Mouse (Mus musculus) CH12.LX (cell line): ENCODE data around the gene Cldn9. TPM values are rescaled to one million over a fixed set of nuclear protein-coding genes. Genes with fewer than 3 reads are reported as not detected.

Source experiments
- DNase-seq: peaks from one replicate; pipeline ENCODE4 v3.0.0-alpha.2; 2013; ENCODE audit errors: extremely low read depth
- H3K27ac ChIP-seq: 2 replicates; pipeline ENCODE4 v1.5.1; 2012; ENCODE audit warnings: low read depth, mild to moderate bottlenecking, control low read depth, moderate library complexity; ENCODE audit not compliant: insufficient read depth
- H3K27me3 ChIP-seq: replicated peaks from 2 replicates; pipeline ENCODE3; 2012; ENCODE audit warnings: inconsistent platforms
- H3K36me3 ChIP-seq, 2 experiments: replicated peaks in 1 of 2; 2 replicates each; pipeline versions ENCODE3 to v1.6.1; 2012; ENCODE audit warnings: inconsistent platforms in 1 of 2, low read length in 1 of 2, mild to moderate bottlenecking in 1 of 2, mixed read lengths in 1 of 2, moderate library complexity in 1 of 2; ENCODE audit not compliant: control insufficient read depth in 1 of 2, insufficient read depth in 1 of 2
- H3K4me1 ChIP-seq, 2 experiments: 2 replicates each; pipeline ENCODE4 v1.6.1; 2012; ENCODE audit warnings: inconsistent platforms in 1 of 2, moderate library complexity in 1 of 2; ENCODE audit not compliant: insufficient read depth in 2 of 2, control insufficient read depth in 1 of 2
- H3K4me2 ChIP-seq: 2 replicates; pipeline ENCODE4 v1.6.1; 2012; ENCODE audit warnings: low read depth, mild to moderate bottlenecking, control low read depth; ENCODE audit not compliant: poor library complexity, insufficient read depth, severe bottlenecking
- H3K4me3 ChIP-seq, 3 experiments: fragments of 150-350 bp in 1 of 3; sonication (generic) in 1 of 3; replicated peaks in 1 of 3; 2 replicates each; pipeline versions ENCODE3 to v1.5.1; 2011 to 2012; ENCODE audit warnings: low read depth in 2 of 3, low read length in 2 of 3, mild to moderate bottlenecking in 2 of 3, moderate library complexity in 2 of 3, control low read depth in 1 of 3, improper control_type of control experiment in 1 of 3, inconsistent platforms in 1 of 3, mixed read lengths in 1 of 3; ENCODE audit not compliant: poor library complexity in 1 of 3
- H3K79me2 ChIP-seq: replicated peaks from 2 replicates; pipeline ENCODE4 v1.6.1; 2012; ENCODE audit warnings: mild to moderate bottlenecking, moderate library complexity; ENCODE audit not compliant: control insufficient read depth, poor library complexity, insufficient read depth, severe bottlenecking; ENCODE audit errors: extremely low read depth
- H3K9ac ChIP-seq: 2 replicates; pipeline ENCODE4 v1.6.1; 2012; ENCODE audit warnings: low read depth, mild to moderate bottlenecking, control low read depth, moderate library complexity; ENCODE audit not compliant: insufficient read depth
- H3K9me3 ChIP-seq: replicated peaks from 2 replicates; pipeline ENCODE3; 2012; ENCODE audit warnings: low read length, inconsistent platforms, mixed read lengths
- BHLHE40 ChIP-seq: IDR thresholded peaks from 2 replicates; pipeline ENCODE4 v1.6.1; 2011; ENCODE audit warnings: mild to moderate bottlenecking, low read depth, low read length, improper control_type of control experiment
- CHD1 ChIP-seq: IDR thresholded peaks from 2 replicates; pipeline ENCODE4 v1.6.1; 2012; ENCODE audit warnings: low read depth, low read length, improper control_type of control experiment, inconsistent platforms
- CHD2 ChIP-seq: IDR thresholded peaks from 2 replicates; pipeline ENCODE4 v1.6.1; 2011; ENCODE audit warnings: low read length, improper control_type of control experiment
- CTCF ChIP-seq, 2 experiments: IDR thresholded peaks in 1 of 2; conservative IDR thresholded peaks in 1 of 2; 2 replicates each; pipeline ENCODE4 v1.5.1; 2011 to 2012; ENCODE audit warnings: low read depth in 2 of 2, low read length in 2 of 2, improper control_type of control experiment in 1 of 2, inconsistent platforms in 1 of 2, mild to moderate bottlenecking in 1 of 2, moderate library complexity in 1 of 2
- E2F4 ChIP-seq: IDR thresholded peaks from 2 replicates; pipeline ENCODE4 v1.6.1; 2011; ENCODE audit warnings: low read depth, low read length, improper control_type of control experiment; ENCODE audit not compliant: insufficient replicate concordance
- ELF1 ChIP-seq: IDR thresholded peaks from 2 replicates; pipeline ENCODE4 v1.6.1; 2014; ENCODE audit warnings: low read depth, mild to moderate bottlenecking, inconsistent platforms, low read length, improper control_type of control experiment
- EP300 ChIP-seq: IDR thresholded peaks from 2 replicates; pipeline ENCODE4 v1.6.1; 2011; ENCODE audit warnings: low read length, improper control_type of control experiment
- HCFC1 ChIP-seq: IDR thresholded peaks from 2 replicates; pipeline ENCODE4 v1.6.1; 2012; ENCODE audit warnings: low read depth, mild to moderate bottlenecking, inconsistent platforms, low read length, improper control_type of control experiment
- IRF4 ChIP-seq: IDR thresholded peaks from 2 replicates; pipeline ENCODE4 v1.6.1; 2014; ENCODE audit warnings: low read depth, mild to moderate bottlenecking, inconsistent platforms, low read length, improper control_type of control experiment
- KAT2A ChIP-seq: IDR thresholded peaks from 2 replicates; pipeline ENCODE4 v1.6.1; 2012; ENCODE audit warnings: low read length, improper control_type of control experiment, inconsistent platforms; ENCODE audit not compliant: insufficient replicate concordance
- MAFK ChIP-seq: IDR thresholded peaks from 2 replicates; pipeline ENCODE4 v1.6.1; 2011; ENCODE audit warnings: low read length, improper control_type of control experiment; ENCODE audit not compliant: insufficient replicate concordance
- MAZ ChIP-seq: IDR thresholded peaks from 2 replicates; pipeline ENCODE4 v1.6.1; 2012; ENCODE audit warnings: low read depth, mild to moderate bottlenecking, inconsistent platforms, low read length, improper control_type of control experiment, moderate library complexity
- MEF2A ChIP-seq: IDR thresholded peaks from 2 replicates; pipeline ENCODE4 v1.6.1; 2014; ENCODE audit warnings: low read depth, mild to moderate bottlenecking, inconsistent platforms, low read length, improper control_type of control experiment, borderline replicate concordance
- MYC ChIP-seq: IDR thresholded peaks from 2 replicates; pipeline ENCODE4 v1.6.1; 2011; ENCODE audit warnings: low read depth, mild to moderate bottlenecking, improper control_type of control experiment, low read length
- NRF1 ChIP-seq: IDR thresholded peaks from 2 replicates; pipeline ENCODE4 v1.6.1; 2014; ENCODE audit warnings: low read depth, mild to moderate bottlenecking, inconsistent platforms, low read length, improper control_type of control experiment, moderate library complexity
- POLR2A ChIP-seq: IDR thresholded peaks from 2 replicates; pipeline ENCODE4 v1.6.1; 2011; ENCODE audit warnings: low read depth, mild to moderate bottlenecking, improper control_type of control experiment, low read length
- POLR2AphosphoS2 ChIP-seq: IDR thresholded peaks from 2 replicates; pipeline ENCODE4 v1.6.1; 2011; ENCODE audit warnings: low read depth, low read length, improper control_type of control experiment
- RAD21 ChIP-seq: IDR thresholded peaks from 2 replicates; pipeline ENCODE4 v1.6.1; 2011; ENCODE audit warnings: low read depth, mild to moderate bottlenecking, low read length, improper control_type of control experiment, moderate library complexity
- RCOR1 ChIP-seq: conservative IDR thresholded peaks from 2 replicates; pipeline ENCODE4 v1.6.1; 2012; ENCODE audit warnings: low read depth, mild to moderate bottlenecking, inconsistent platforms, low read length, improper control_type of control experiment
- SIN3A ChIP-seq: IDR thresholded peaks from 2 replicates; pipeline ENCODE4 v1.6.1; 2012; ENCODE audit warnings: low read length, improper control_type of control experiment, inconsistent platforms
- SMC3 ChIP-seq: IDR thresholded peaks from 2 replicates; pipeline ENCODE4 v1.6.1; 2011; ENCODE audit warnings: low read depth, low read length, improper control_type of control experiment
- dilution Hi-C: fragments of 300-500 bp; cut with MboI; formaldehyde crosslinking; loops from 2 replicates; pipeline ENCODE4 v1.14.3; 2020; ENCODE audit warnings: low sequenced_read_pairs; ENCODE audit not compliant: extremely low pct_unique_long_range_greater_than_20kb, extremely low pct_ligation_motif_present
- in situ Hi-C: fragments of 300-500 bp; cut with MboI; formaldehyde crosslinking; loops from 3 replicates; pipeline ENCODE4 v1.14.3; 2019; ENCODE audit warnings: low sequenced_read_pairs, low pct_ligation_motif_present, low pct_unique_long_range_greater_than_20kb, mixed read lengths
- polyA plus RNA-seq: library from polyadenylated mRNA; unstranded; fragments of >175 nt; gene quantifications from 2 replicates; pipeline ENCODE4 v1.2.1, GENCODE M21; 2012; ENCODE audit warnings: low read depth; ENCODE audit not compliant: insufficient read length
- total RNA-seq, 2 experiments: library from RNA; depleted of rRNA; stranded (reverse); fragments of 300-350 nt in 1 of 2; fragments of >200 nt in 1 of 2; gene quantifications; 2 replicates each; pipeline ENCODE4 v1.2.3; 2012 to 2014

Cldn9 gene
- total and polyA plus RNA-seq, 3 experiments, result not detected

DNA sequence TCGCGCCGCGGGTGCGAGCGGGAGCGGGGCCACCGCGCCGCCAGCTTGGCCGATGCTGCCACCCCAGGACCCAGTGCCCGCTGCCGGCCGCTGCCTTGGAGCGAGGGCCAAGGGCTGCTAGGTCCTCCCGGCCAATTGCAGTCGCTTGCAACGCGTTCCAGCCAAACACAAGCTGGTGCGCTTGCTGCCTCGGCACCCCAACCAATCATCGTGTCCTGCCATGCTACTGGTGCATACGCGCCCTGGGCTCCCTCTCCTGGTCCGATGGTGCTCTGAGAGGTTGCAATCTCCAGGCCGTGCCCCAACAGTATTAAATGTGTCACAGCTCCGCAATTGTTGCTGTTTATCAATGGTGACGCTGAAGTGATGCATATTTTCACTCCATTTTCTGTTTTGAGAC is 16.3 kb upstream of the Cldn9 start:
- Histone ChIP-seq H3K4me3 (peak overlapping the region in 1 of 3 experiments; percentile 40), H3K4me1 (peaks cover 5 to 9% of the 10 kb centered on the region in 2 experiments), H3K9ac (no peak overlapping the region), H3K4me2 (peak overlapping the region; percentile 68), H3K9me3 (no peaks in the 10 kb centered on the region), H3K36me3 (no peaks in the 10 kb centered on the region), H3K27me3 (peaks cover 87% of the 10 kb centered on the region), H3K79me2 (no peaks in the 10 kb centered on the region), H3K27ac (no peak overlapping the region)
- dilution Hi-C loops (no loop called here), in situ Hi-C loops (loop anchor here (5.0 kb wide), 1 partner anchor 38 kb away; the partner anchor contains the start of gene Bicdl2)
- DNase-seq, result peak; percentile 70
- TF ChIP-seq SMC3, result peak; percentile 61
- no peak for TF ChIP-seq EP300
- no peak for TF ChIP-seq E2F4
- peak in 1 of 2 experiments; percentile 74; a peak in 2 of 4 replicates for TF ChIP-seq CTCF (conservative IDR thresholded peaks at IDR 0.05 in 1 of 2, IDR thresholded peaks at IDR 0.05 in 1 of 2; ENCODE audit: low read depth in 2 of 2, low read length in 2 of 2)
- no peak for TF ChIP-seq ELF1
- TF ChIP-seq SIN3A, result no peak
- peak; percentile 23; the same call in 1 of the 2 replicates for TF ChIP-seq CHD2
- no peak for TF ChIP-seq MAZ
- TF ChIP-seq POLR2AphosphoS2, result no peak
- no peak for TF ChIP-seq BHLHE40
- peak; percentile 66 for TF ChIP-seq RAD21
- TF ChIP-seq CHD1, result no peak
- no peak for TF ChIP-seq KAT2A
- TF ChIP-seq MEF2A, result no peak
- TF ChIP-seq NRF1, result 0 out of 2 replicates have a peak, but pooled peaks have one; percentile 17
- TF ChIP-seq IRF4, result no peak
- TF ChIP-seq MYC, result no peak
- TF ChIP-seq HCFC1, result no peak
- no peak for TF ChIP-seq POLR2A
- no peak for TF ChIP-seq MAFK
- TF ChIP-seq RCOR1, result no peak
